In the genomic region with DNA sequence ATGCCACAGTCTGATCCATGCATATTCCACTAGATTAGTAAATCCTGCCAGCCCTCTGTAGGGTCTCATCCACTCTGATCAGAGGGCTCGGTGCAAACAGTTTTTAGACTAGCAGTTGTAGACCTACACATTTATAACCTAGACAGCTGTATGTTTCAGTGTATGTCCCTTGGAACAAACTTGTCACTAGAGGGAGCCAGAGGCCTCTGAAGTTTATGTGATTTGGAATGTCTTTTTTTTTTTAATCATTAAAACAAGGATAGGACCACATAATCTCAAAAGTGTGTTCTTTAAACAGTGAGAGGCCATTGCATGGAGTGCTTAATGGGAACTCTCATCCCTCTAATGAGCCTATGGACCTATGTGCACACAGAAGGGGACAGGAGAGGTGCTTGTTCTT, we compare ENCODE assay signal across 8 mouse cellular contexts.
DNase-seq lines count a peak whose midpoint lies in the region; ATAC-seq and TF ChIP-seq lines count a peak whose summit lies in the region.
"Had no signal": no experiment of that assay in that cellular context is flagged by ENCODE, and none has a peak within 500 bp of the region (broad histone marks: within the 10 kb centered on the region; RNA-seq: fewer than 3 reads in every experiment).

No protein-coding gene starts in this region.

- H3K9me3 ChIP-seq in kidney, embryonic 14.5 days (ENCODE audit: control insufficient read depth, low read length), result peaks cover 11% of the 10 kb centered on the region
- H3K9me3 ChIP-seq in ES-E14 (ENCODE audit: control insufficient read depth, insufficient read depth, low read depth, low read length), result no peaks in the 10 kb centered on the region

- no peaks in the 10 kb centered on the region for H3K4me1 ChIP-seq in kidney, embryonic 14.5 days (ENCODE audit: control insufficient read depth, insufficient read depth, low read length)
- no peaks in the 10 kb centered on the region for H3K4me1 ChIP-seq in ES-E14 (ENCODE audit: control insufficient read depth in 2 of 2, insufficient read depth in 2 of 2, low read length in 2 of 2, poor library complexity in 1 of 2)
- H3K4me1 ChIP-seq: limb, embryonic 13.5 days had no signal

- no peaks in the 10 kb centered on the region for H3K36me3 ChIP-seq in kidney, embryonic 14.5 days (ENCODE audit: control insufficient read depth, insufficient read depth, low read length)
- no peaks in the 10 kb centered on the region for H3K36me3 ChIP-seq in ES-E14 (ENCODE audit: control insufficient read depth, insufficient read depth, low read length, poor library complexity, severe bottlenecking)

- peak; percentile 8 for DNase-seq in kidney, adult 18-20 months
- DNase-seq in A20 (ENCODE audit: low read depth, low spot score) (peak; percentile 49), ES-E14 (ENCODE audit: low read depth, low spot score) (peak; percentile 36)
- DNase-seq in kidney, adult 9 months, result peak; percentile 59
- DNase-seq in thymus, postnatal 4 days, result peak; percentile 24
- DNase-seq in urinary bladder, adult 2 months (ENCODE audit: low spot score), result no peak

- H3K4me2 ChIP-seq in kidney, embryonic 14.5 days (replicated peaks; ENCODE audit: low read depth, low read length), result no peak overlapping the region
- H3K4me2 ChIP-seq: limb, embryonic 13.5 days had no signal

- in situ Hi-C loops in ES-E14 (cut with MboI; ENCODE audit: low sequenced_read_pairs in 2 of 2, unreplicated experiment in 2 of 2), result no loop called here

- H3K27me3 ChIP-seq in kidney, embryonic 14.5 days (ENCODE audit: control insufficient read depth, insufficient read depth, low read length), result no peaks in the 10 kb centered on the region
- H3K27me3 ChIP-seq: limb, embryonic 13.5 days had no signal

- 66% methylated on average over 1 of the region's 1 CpGs for WGBS in kidney, embryonic 14.5 days

- no peak for ATAC-seq in kidney, embryonic 14.5 days (ENCODE audit: low FRiP score, low TSS enrichment)

- H3K27ac ChIP-seq in kidney, embryonic 14.5 days (ENCODE audit: low read depth, low read length), result no peak overlapping the region
- H3K27ac ChIP-seq in ES-E14 (ENCODE audit: insufficient read depth, low read depth, low read length, poor library complexity, severe bottlenecking), result no peak overlapping the region
- H3K27ac ChIP-seq: limb, embryonic 13.5 days had no signal

- H3K9ac ChIP-seq in kidney, embryonic 14.5 days (ENCODE audit: low read depth, low read length), result no peak overlapping the region
- H3K9ac ChIP-seq in ES-E14 (ENCODE audit: insufficient read depth, low read depth, low read length, poor library complexity, severe bottlenecking), result no peak overlapping the region
- H3K9ac ChIP-seq: limb, embryonic 13.5 days had no signal

- no peak overlapping the region for H3K4me3 ChIP-seq in kidney, embryonic 14.5 days (ENCODE audit: low read length)
- H3K4me3 ChIP-seq in ES-E14 (ENCODE audit: insufficient read depth in 1 of 2, low read depth in 1 of 2, low read length in 2 of 2, poor library complexity in 1 of 2, severe bottlenecking in 1 of 2), result no peak overlapping the region
- H3K4me3 ChIP-seq: limb, embryonic 13.5 days had no signal

TF ChIP-seq in ES-E14, 5 proteins besides CTCF, POLR2A, EP300 and RAD21:
- TF ChIP-seq MAFK (IDR thresholded peaks at IDR 0.05; ENCODE audit: insufficient read depth, low read depth, low read length) (no peak), ZNF384 (IDR thresholded peaks at IDR 0.05; ENCODE audit: low read depth, low read length) (peak; percentile 91)
